Mouse (Mus musculus) ES-Bruce4 (cell line): ENCODE results near the gene Myo18a.

ENCODE experiments used
- CTCF ChIP-seq: IDR thresholded peaks from one replicate; pipeline ENCODE4 v1.8.1; 2011; ENCODE audit warnings: low read depth, low read length
- POLR2A ChIP-seq: IDR thresholded peaks from one replicate; pipeline ENCODE4 v1.8.1; 2011; ENCODE audit warnings: low read length; ENCODE audit not compliant: insufficient read depth

DNA sequence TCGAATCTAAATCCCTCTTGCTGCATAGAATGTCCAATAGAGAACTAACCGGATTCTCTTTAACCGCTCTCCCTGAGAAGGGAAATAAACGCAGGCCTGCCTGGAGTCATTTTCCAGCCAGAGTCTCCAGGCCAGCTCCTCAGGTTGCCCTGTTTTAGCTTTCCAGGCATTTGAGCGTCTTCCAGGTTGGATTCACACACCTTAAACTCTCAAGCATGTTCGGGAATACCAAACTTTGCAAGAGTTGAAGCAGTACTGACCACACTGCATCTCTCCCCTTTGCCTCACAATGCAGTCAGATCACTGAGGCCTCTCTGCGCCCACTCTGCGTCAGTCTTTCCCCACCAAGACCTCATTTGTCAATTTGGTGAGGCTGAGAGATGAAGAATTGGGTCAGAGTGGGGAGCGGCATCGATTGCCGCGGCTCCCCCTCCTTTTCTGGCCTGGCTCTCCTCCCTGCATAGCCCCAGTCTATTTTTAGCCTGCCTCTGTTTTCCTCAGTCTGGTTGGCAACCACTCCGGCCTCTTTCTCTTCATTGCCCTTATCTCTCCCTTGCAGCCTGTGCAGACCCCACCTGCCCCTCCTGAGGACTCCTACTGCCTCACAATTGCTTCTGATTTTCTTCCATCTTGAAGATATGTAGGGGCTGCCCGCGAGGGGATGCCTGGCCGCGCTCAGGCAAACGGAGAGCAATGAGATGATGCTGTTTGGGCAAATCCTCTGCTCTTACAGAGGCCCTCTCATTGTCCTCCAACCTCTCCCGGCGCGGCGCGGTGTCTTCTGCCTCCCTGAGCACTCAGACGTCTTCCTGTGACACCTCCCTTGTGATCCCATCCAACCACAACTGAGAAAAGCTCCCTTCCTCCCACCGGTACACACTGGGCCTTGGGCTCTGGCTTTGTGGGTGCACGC, 113.1 kb downstream of the Myo18a start:
- no peak for TF ChIP-seq POLR2A
- TF ChIP-seq CTCF = no peak
